Mouse (Mus musculus) hindbrain, embryonic 10.5 days (tissue): ENCODE results near the gene Slc6a4. TPM values are rescaled to one million over a fixed set of nuclear protein-coding genes. Genes with fewer than 3 reads are reported as not detected.

Experiments used
- microRNA counts: library from miRNA; unstranded; fragments of <30 nt; microRNA quantifications from one replicate; lab custom pipeline; 2017
- polyA plus RNA-seq: library from polyadenylated mRNA; unstranded; fragments of >200 nt; fragmentation: Nextera tagmentation; extraction: Ambion mirVana; gene quantifications from 2 replicates; pipeline ENCODE4 v1.2.1, GENCODE M21; 2016

Slc6a4 gene
- polyA plus RNA-seq, 1 experiment from 2014 or later: 0.63 TPM

MicroRNAs within 50 kb of the gene (microRNA counts, 519-probe panel; counts per million panel counts)
- microRNA mmu-miR-423-3p (lab: Ali Mortazavi, UCI) (3,515 counts per million, percentile 85 among the panel's probes with 10 or more counts), microRNA mmu-miR-423-5p (lab: Ali Mortazavi, UCI) (1,255 counts per million, percentile 77 among the panel's probes with 10 or more counts)

Other genes with a start within 250 kb of the Slc6a4 start
- 23.6 and 29.8 TPM in 2 replicates for gene Gosr1, start 235.0 kb upstream of the Slc6a4 start, polyA plus RNA-seq
- gene Cpd, start 151.6 kb upstream of the Slc6a4 start, polyA plus RNA-seq: 8.0 and 8.4 TPM in 2 replicates
- 0.29 TPM in 1 of 2 replicates, not detected in the other for gene Tmigd1, start 96.4 kb upstream of the Slc6a4 start, polyA plus RNA-seq
- gene Blmh, start 73.8 kb upstream of the Slc6a4 start, polyA plus RNA-seq: 197 and 203 TPM in 2 replicates
- 37.1 and 57.0 TPM in 2 replicates for gene Nsrp1, start 79.8 kb downstream of the Slc6a4 start, polyA plus RNA-seq
- gene Efcab5, start 190.4 kb downstream of the Slc6a4 start, polyA plus RNA-seq: 0.22 and 0.27 TPM in 2 replicates
- gene Ssh2, start 217.7 kb downstream of the Slc6a4 start, polyA plus RNA-seq: 9.0 and 10.1 TPM in 2 replicates